Mouse (Mus musculus): ENCODE data around the gene Zbtb7a. TPM values are rescaled to one million over a fixed set of nuclear protein-coding genes. Genes with fewer than 3 reads are reported as not detected.
A peak's percentile ranks its signal among the peaks of the same experiment; 100 is the strongest.
"Not testable (repeated sequence)": the region's sequence is repeated elsewhere in the genome, so short reads cannot be mapped to it uniquely, and the experiment has no call there.

The Zbtb7a gene
- polyA plus RNA-seq, 1 experiment from 2014 or later = 34.2 TPM

DNA sequence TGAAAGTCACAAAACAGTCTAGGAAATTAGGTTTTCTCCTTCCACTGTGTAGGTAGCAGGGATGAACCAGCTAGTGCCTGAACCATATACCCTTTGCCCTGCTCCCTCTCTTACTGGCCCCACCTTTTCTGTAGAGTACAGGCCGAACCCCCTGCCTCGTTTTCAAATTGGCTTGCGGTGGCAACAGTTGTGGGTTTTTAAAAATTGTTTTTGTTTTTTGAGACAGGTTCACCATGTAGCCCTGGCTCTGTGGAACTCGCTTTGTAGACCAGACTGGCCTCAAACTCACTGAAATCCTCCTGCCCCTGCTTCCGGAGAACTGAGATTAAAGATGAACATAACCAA, 33.0 kb downstream of the Zbtb7a start:
- Histone ChIP-seq H3K27ac (ENCODE audit: low read depth, low read length) (peak overlapping the region; percentile 96), H3K4me3 (ENCODE audit: low read depth, low read length) (peak overlapping the region; percentile 92), H3K9ac (ENCODE audit: low read depth, low read length) (peak overlapping the region; percentile 68), H3K4me2 (peak overlapping the region; percentile 93), H3K27me3 (replicated peaks; ENCODE audit: control insufficient read depth, insufficient read depth, low read length) (no peaks in the 10 kb centered on the region), H3K4me1 (replicated peaks; ENCODE audit: control insufficient read depth, insufficient read depth, low read length) (peaks cover 15% of the 10 kb centered on the region), H3K9me3 (ENCODE audit: control insufficient read depth, low read length) (no peaks in the 10 kb centered on the region), H3K36me3 (ENCODE audit: control insufficient read depth, insufficient read depth, low read length) (peaks cover 10% of the 10 kb centered on the region)
- ATAC-seq (replicated peaks; ENCODE audit: low FRiP score) (peak; percentile 60), DNase-seq (ENCODE audit: low spot score) (peak; percentile 51)
- WGBS = 9% methylated on average over 5 of the region's 5 CpGs

DNA sequence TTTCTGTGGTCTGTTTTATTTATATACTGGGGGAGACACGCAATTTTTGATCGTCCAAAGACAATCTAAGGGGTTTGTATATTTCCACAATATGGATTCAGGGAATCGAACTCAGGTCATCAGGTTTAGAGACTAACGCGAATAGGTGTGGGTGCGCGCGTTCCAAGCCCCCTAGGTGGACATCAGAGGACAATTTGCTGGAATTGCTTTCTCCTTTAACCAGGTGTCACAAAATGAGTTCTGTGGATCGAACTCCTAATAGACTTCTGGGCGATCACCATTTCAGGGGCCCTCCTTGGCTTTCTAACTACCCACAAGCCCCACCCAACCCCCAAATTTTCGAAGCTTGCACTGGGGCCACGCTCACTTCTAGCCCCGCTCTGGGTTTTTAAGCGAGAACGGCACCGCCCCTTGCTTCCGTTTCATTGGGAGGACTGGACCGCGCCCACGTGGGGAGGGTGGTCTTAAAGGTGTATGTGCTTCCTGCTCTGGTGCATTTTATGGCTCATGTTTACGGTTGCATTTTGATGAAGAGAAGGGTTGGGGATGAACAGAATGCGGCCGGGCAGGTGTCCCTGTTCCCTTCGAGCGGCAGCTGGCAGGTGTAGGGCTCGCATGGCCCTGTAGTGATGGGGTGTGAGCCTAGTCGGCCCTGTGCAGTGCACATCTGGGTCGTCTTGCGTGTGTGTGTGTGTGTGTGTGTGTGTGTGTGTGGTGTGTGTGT, 33.7 kb downstream of the Zbtb7a start:
- H3K36me3 ChIP-seq (ENCODE audit: control insufficient read depth, insufficient read depth, low read length) = peaks cover 6% of the 10 kb centered on the region
- H3K27ac ChIP-seq (ENCODE audit: low read depth, low read length) = peak overlapping the region; percentile 96
- peak; percentile 83 for DNase-seq (ENCODE audit: low spot score)
- peak; percentile 73 for ATAC-seq (replicated peaks; ENCODE audit: low FRiP score)
- H3K4me2 ChIP-seq = peak overlapping the region; percentile 93
- H3K27me3 ChIP-seq (replicated peaks; ENCODE audit: control insufficient read depth, insufficient read depth, low read length) = no peaks in the 10 kb centered on the region
- 3% methylated on average over 29 of the region's 29 CpGs for WGBS
- H3K9ac ChIP-seq (ENCODE audit: low read depth, low read length) = peak overlapping the region; percentile 68
- no peaks in the 10 kb centered on the region for H3K9me3 ChIP-seq (ENCODE audit: control insufficient read depth, low read length)
- peak overlapping the region; percentile 92 for H3K4me3 ChIP-seq (ENCODE audit: low read depth, low read length)
- H3K4me1 ChIP-seq (replicated peaks; ENCODE audit: control insufficient read depth, insufficient read depth, low read length) = peaks cover 21% of the 10 kb centered on the region

DNA sequence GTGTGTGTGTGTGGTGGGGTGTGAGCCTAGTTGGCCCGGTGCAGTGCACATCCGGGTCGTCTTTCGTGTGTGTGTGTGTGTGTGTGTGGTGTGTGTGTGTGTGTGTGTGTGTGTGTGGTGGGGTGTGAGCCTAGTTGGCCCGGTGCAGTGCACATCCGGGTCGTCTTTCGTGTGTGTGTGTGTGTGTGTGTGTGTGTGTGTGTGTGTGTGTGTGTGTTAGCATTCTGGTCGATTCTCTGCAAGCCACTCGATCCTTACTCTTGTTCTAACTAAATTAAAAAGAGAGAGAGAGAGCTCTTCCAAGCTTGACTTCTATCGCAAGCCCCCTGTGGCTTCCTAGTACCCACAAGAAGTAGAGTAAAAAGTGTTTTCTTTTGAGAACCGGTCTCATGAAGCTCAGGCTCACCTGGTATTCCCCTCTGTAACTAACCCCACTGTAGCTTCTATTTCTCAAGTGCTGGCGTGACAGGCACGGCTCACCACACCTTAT, 34.4 kb downstream of the Zbtb7a start:
- Histone ChIP-seq H3K4me1 (replicated peaks; ENCODE audit: control insufficient read depth, insufficient read depth, low read length) (peaks cover 22% of the 10 kb centered on the region), H3K27ac (ENCODE audit: low read depth, low read length) (peak overlapping the region; percentile 6; the same call in 1 of the 2 replicates), H3K4me2 (peak overlapping the region; percentile 38), H3K4me3 (ENCODE audit: low read depth, low read length) (peak overlapping the region; percentile 13; the same call in 1 of the 2 replicates)
- WGBS = 29% methylated on average over 14 of the region's 14 CpGs
- not testable (repeated sequence) for H3K27me3 ChIP-seq (replicated peaks; ENCODE audit: control insufficient read depth, insufficient read depth, low read length); H3K36me3 ChIP-seq (ENCODE audit: control insufficient read depth, insufficient read depth, low read length); DNase-seq (ENCODE audit: low spot score); H3K9ac ChIP-seq (ENCODE audit: low read depth, low read length); ATAC-seq (replicated peaks; ENCODE audit: low FRiP score); H3K9me3 ChIP-seq (ENCODE audit: control insufficient read depth, low read length)

DNA sequence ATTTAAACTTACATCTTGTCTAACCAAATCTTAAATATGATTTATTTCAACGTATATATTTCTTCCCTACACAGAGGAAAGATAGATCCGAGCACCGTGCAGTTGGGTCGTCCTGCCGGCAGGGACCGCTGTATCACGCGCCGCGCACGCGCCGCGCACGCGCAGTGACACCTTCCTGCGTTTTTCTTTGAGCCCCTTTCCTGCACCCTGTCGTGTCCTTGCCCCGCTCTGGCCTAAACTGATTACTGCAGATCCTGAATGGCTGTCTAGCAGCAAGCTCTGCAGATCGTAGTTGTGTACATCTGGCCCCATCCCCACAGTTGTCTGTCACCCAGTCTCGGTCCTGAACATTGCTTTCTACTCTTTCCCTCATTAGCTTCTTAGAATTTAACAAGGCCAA, 38.1 kb downstream of the Zbtb7a start:
- peaks cover 30% of the 10 kb centered on the region for H3K4me1 ChIP-seq (replicated peaks; ENCODE audit: control insufficient read depth, insufficient read depth, low read length)
- H3K4me3 ChIP-seq (ENCODE audit: low read depth, low read length) = no peak overlapping the region; the same call in 1 of the 2 replicates
- peaks cover 10% of the 10 kb centered on the region for H3K36me3 ChIP-seq (ENCODE audit: control insufficient read depth, insufficient read depth, low read length)
- ATAC-seq (replicated peaks; ENCODE audit: low FRiP score) = peak; percentile 15; the same call in 1 of the 2 replicates
- WGBS = 4% methylated on average over 21 of the region's 21 CpGs
- no peaks in the 10 kb centered on the region for H3K27me3 ChIP-seq (replicated peaks; ENCODE audit: control insufficient read depth, insufficient read depth, low read length)
- peak overlapping the region; percentile 54 for H3K4me2 ChIP-seq
- H3K27ac ChIP-seq (ENCODE audit: low read depth, low read length) = peak overlapping the region; percentile 90
- no peaks in the 10 kb centered on the region for H3K9me3 ChIP-seq (ENCODE audit: control insufficient read depth, low read length)
- peak overlapping the region; percentile 60 for H3K9ac ChIP-seq (ENCODE audit: low read depth, low read length)
- DNase-seq (ENCODE audit: low spot score) = peak; percentile 82

DNA sequence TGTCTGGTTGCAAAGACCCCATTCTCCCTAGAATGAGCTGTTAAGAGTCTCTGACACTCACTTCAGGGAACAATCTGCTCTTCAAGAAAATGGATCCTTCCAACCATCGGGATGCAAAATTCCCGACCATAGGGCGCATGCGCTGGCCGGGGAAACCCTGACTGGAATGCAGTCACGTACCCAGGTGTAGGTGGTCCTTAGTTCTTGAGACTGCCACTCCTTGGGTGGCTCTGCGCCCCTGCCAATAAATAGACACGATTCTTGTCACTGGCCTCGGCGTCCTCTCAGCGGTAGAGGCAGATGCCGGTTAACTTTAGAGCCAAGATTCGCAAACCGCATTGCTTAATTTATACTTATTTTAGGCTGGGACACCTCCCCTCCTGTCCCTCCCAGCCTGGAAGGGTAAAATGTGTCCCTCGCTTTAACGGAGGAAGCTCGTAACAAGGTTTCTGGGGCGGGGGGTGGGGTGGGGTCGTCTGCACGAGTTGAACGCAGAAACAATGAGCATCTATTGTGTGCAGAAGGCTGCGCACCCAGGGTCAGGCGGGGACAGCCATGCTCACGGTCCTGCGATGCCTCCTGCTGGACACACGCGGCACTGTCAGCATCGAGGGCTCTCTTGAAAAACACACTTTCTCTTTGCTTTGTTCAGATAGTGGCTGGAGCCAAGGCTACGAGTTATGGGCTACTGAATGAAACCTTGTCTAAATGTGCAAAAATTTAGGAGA, 39.8 kb downstream of the Zbtb7a start:
- peak overlapping the region; percentile 41 for H3K4me3 ChIP-seq (ENCODE audit: low read depth, low read length)
- no peaks in the 10 kb centered on the region for H3K9me3 ChIP-seq (ENCODE audit: control insufficient read depth, low read length)
- DNase-seq (ENCODE audit: low spot score) (peak; percentile 85), ATAC-seq (replicated peaks; ENCODE audit: low FRiP score) (peak; percentile 32; the same call in 1 of the 2 replicates)
- peak overlapping the region; percentile 92; the same call in 1 of the 2 replicates for H3K27ac ChIP-seq (ENCODE audit: low read depth, low read length)
- H3K4me1 ChIP-seq (replicated peaks; ENCODE audit: control insufficient read depth, insufficient read depth, low read length) = peaks cover 37% of the 10 kb centered on the region
- 7% methylated on average over 29 of the region's 29 CpGs for WGBS
- H3K27me3 ChIP-seq (replicated peaks; ENCODE audit: control insufficient read depth, insufficient read depth, low read length) = no peaks in the 10 kb centered on the region
- 0 out of 2 replicates have a peak overlapping the region, but pooled peaks have one; percentile 17 for H3K9ac ChIP-seq (ENCODE audit: low read depth, low read length)
- H3K36me3 ChIP-seq (ENCODE audit: control insufficient read depth, insufficient read depth, low read length) = peaks cover 26% of the 10 kb centered on the region
- peak overlapping the region; percentile 99 for H3K4me2 ChIP-seq

DNA sequence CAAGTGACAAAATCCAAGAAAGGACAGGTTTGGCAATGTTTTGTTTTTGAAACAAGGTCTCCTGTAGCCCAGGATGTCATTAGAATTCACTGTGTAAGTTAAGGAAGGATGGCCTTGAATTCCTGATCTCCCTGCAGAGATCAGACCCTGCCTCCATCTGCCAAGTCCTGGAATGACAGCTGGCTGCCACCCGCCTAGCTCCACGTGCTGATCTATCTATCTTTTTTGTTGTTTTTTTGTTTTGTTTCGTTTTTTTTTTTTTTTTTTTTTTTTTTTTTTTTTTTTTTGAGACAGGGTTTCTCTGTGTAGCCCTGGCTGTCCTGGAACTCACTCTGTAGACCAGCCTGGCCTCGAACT, 40.3 kb downstream of the Zbtb7a start:
- not testable (repeated sequence) for DNase-seq (ENCODE audit: low spot score); H3K9ac ChIP-seq (ENCODE audit: low read depth, low read length); H3K27me3 ChIP-seq (replicated peaks; ENCODE audit: control insufficient read depth, insufficient read depth, low read length); ATAC-seq (replicated peaks; ENCODE audit: low FRiP score); H3K9me3 ChIP-seq (ENCODE audit: control insufficient read depth, low read length)
- H3K4me3 ChIP-seq (ENCODE audit: low read depth, low read length) = peak overlapping the region; percentile 41; the same call in 1 of the 2 replicates
- peak overlapping the region; percentile 92; the same call in 1 of the 2 replicates for H3K27ac ChIP-seq (ENCODE audit: low read depth, low read length)
- peaks cover 32% of the 10 kb centered on the region for H3K36me3 ChIP-seq (ENCODE audit: control insufficient read depth, insufficient read depth, low read length)
- WGBS = 9% methylated on average over 4 of the region's 4 CpGs
- peak overlapping the region; percentile 99 for H3K4me2 ChIP-seq
- H3K4me1 ChIP-seq (replicated peaks; ENCODE audit: control insufficient read depth, insufficient read depth, low read length) = peaks cover 39% of the 10 kb centered on the region

DNA sequence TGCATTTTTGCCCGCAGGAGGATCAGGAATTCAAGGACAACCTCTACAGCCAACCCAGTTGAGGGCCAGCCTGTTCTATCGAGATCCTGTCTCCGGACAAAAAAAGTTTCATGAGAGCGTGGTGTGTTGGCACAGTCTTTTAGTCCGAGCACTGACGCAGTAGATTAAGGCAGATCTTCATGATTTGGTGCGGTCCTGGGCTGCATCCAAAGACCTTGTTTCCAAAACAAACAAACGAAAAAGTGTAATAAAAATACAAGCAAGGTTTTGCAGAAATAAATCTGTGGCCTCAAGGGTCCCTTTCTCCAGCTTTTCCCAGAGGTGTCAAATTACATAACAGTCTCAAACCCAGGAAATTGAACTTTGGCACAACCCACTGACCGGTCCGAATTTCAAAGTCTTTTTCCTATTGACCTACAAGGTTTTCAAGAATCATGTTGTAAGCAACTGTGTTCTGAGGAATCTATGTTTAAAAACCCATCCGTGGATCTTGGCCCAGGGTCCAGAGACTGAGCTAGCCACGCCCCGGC, 41.0 kb downstream of the Zbtb7a start:
- H3K36me3 ChIP-seq (ENCODE audit: control insufficient read depth, insufficient read depth, low read length) = peaks cover 39% of the 10 kb centered on the region
- no peaks in the 10 kb centered on the region for H3K27me3 ChIP-seq (replicated peaks; ENCODE audit: control insufficient read depth, insufficient read depth, low read length)
- DNase-seq (ENCODE audit: low spot score) = no peak
- WGBS = 11% methylated on average over 13 of the region's 13 CpGs
- H3K9ac ChIP-seq (ENCODE audit: low read depth, low read length) = peak overlapping the region; percentile 53
- H3K4me3 ChIP-seq (ENCODE audit: low read depth, low read length) = peak overlapping the region; percentile 100
- H3K4me2 ChIP-seq = peak overlapping the region; percentile 99
- peak; percentile 1; the same call in 1 of the 2 replicates for ATAC-seq (replicated peaks; ENCODE audit: low FRiP score)
- peak overlapping the region; percentile 92 for H3K27ac ChIP-seq (ENCODE audit: low read depth, low read length)
- peaks cover 41% of the 10 kb centered on the region for H3K4me1 ChIP-seq (replicated peaks; ENCODE audit: control insufficient read depth, insufficient read depth, low read length)
- H3K9me3 ChIP-seq (ENCODE audit: control insufficient read depth, low read length) = no peaks in the 10 kb centered on the region

DNA sequence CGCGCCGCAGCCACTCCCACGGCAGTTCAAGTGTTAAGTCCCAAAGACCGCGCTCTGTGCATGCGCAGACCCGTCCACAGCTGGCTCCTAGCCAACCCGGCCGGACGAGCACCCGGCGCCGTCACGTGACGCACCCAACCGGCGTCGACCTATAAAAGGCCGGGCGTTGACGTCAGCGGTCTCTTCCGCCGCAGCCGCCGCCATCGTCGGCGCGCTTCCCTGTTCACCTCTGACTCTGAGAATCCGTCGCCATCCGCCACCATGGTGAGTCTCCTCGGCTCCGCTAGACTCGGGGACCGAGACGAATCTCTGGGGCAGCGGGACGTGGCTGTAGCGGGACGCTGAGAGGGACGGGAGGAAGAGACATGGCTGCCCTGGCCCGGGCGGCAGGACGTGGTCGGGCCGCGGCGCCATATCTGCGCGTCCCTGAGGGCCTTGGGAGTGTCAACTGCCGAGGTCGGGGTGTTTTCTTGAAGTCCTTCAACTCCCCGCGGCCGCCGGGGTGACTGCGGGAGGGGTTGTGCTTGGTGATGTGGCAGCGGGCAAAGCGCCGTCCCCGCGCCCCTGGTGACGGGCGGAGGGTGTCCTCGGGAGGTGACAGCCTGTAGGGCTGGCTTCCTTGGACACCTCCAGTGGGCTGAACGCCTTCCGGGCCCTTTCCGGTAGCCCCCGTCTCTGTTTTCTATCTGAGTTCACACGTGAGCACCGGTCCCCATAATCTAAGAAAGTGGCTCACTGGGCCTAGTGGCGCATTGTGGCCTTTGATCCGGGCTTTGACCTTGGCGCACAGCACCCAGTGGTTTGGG, 41.6 kb downstream of the Zbtb7a start, which contains the start of gene Eef2:
Gene Eef2, plus strand, starts transcription at position 166 of the 806 bp plus-strand sequence.
- Histone ChIP-seq H3K4me2 (peak within 1 kb of the TSS; percentile 99), H3K27ac (ENCODE audit: low read depth, low read length) (peak within 1 kb of the TSS; percentile 92), H3K4me3 (ENCODE audit: low read depth, low read length) (peak within 1 kb of the TSS; percentile 100), H3K27me3 (replicated peaks; ENCODE audit: control insufficient read depth, insufficient read depth, low read length) (no peaks in the 10 kb centered on the region), H3K4me1 (replicated peaks; ENCODE audit: control insufficient read depth, insufficient read depth, low read length) (peaks cover 41% of the 10 kb centered on the region), H3K9ac (ENCODE audit: low read depth, low read length) (peak within 1 kb of the TSS; percentile 100), H3K36me3 (ENCODE audit: control insufficient read depth, insufficient read depth, low read length) (peaks cover 45% of the 10 kb centered on the region), H3K9me3 (ENCODE audit: control insufficient read depth, low read length) (no peaks in the 10 kb centered on the region)
- peak; percentile 77 for ATAC-seq (replicated peaks; ENCODE audit: low FRiP score)
- WGBS = under 1% methylated on average over 77 of the region's 77 CpGs
- DNase-seq (ENCODE audit: low spot score) = peak; percentile 96

Measured in liver, embryonic 11.5 days (tissue).